Mouse (Mus musculus) kidney, embryonic 15.5 days (tissue): ENCODE data around the gene BC030499. TPM values are rescaled to one million over a fixed set of nuclear protein-coding genes. Genes with fewer than 3 reads are reported as not detected.

Source experiments
- ATAC-seq: fragments of 200-750 bp; cut with Nextera tagmentation; replicated peaks from 2 replicates; pipeline ENCODE4 v1.8.0; 2017; ENCODE audit warnings: moderate TSS enrichment; ENCODE audit not compliant: low FRiP score
- H3K27ac ChIP-seq: fragments of 300-500 bp; sonication (generic); 2 replicates; pipeline ENCODE4 v1.5.1; 2015; ENCODE audit warnings: mild to moderate bottlenecking, inconsistent platforms
- H3K27me3 ChIP-seq: fragments of 300-500 bp; sonication (generic); 2 replicates; pipeline ENCODE4 v1.6.1; 2015; ENCODE audit warnings: inconsistent platforms
- H3K36me3 ChIP-seq: fragments of 300-500 bp; sonication (generic); 2 replicates; pipeline ENCODE4 v1.6.1; 2015; ENCODE audit warnings: inconsistent platforms
- H3K4me1 ChIP-seq: fragments of 300-500 bp; sonication (generic); 2 replicates; pipeline ENCODE4 v1.6.1; 2015; ENCODE audit warnings: inconsistent platforms
- H3K4me2 ChIP-seq: fragments of 300-500 bp; sonication (generic); 2 replicates; pipeline ENCODE4 v1.6.1; 2015; ENCODE audit warnings: moderate library complexity, mild to moderate bottlenecking, inconsistent platforms
- H3K4me3 ChIP-seq: fragments of 300-500 bp; sonication (generic); replicated peaks from 2 replicates; pipeline ENCODE4 v1.5.1; 2015; ENCODE audit warnings: mild to moderate bottlenecking, inconsistent platforms
- H3K9ac ChIP-seq: fragments of 300-500 bp; sonication (generic); 2 replicates; pipeline ENCODE4 v1.6.1; 2015; ENCODE audit warnings: mild to moderate bottlenecking, inconsistent platforms
- H3K9me3 ChIP-seq: fragments of 300-500 bp; sonication (generic); replicated peaks from 2 replicates; pipeline ENCODE4 v1.6.1; 2016; ENCODE audit warnings: inconsistent platforms
- WGBS: fragments of 180-500 bp; shearing (Covaris S2); methylation state at CpG from one replicate; pipeline ENCODE4 v1.1.7; 2015; ENCODE audit warnings: mixed read lengths; 5-methylcytosine and 5-hydroxymethylcytosine counted together
- polyA plus RNA-seq: library from polyadenylated mRNA; unstranded; fragments of >200 nt; fragmentation: Nextera tagmentation; extraction: Ambion mirVana; gene quantifications from 2 replicates; pipeline ENCODE4 v1.2.1, GENCODE M21; 2015

Gene BC030499
- polyA plus RNA-seq, 1 experiment from 2014 or later, result 0.43 TPM

GRCm38 (mm10) chr11:78313662-78314061 lies 23.0 kb downstream of the BC030499 start:
- Histone ChIP-seq H3K4me3 (no peak overlapping the region), H3K4me2 (no peak overlapping the region), H3K4me1 (no peaks in the 10 kb centered on the region), H3K9me3 (no peaks in the 10 kb centered on the region), H3K27me3 (no peaks in the 10 kb centered on the region), H3K36me3 (peaks cover 95% of the 10 kb centered on the region), H3K9ac (no peak overlapping the region), H3K27ac (no peak overlapping the region)
- no peak for ATAC-seq
- 93% methylated on average over 2 of the region's 2 CpGs for WGBS

GRCm38 (mm10) chr11:78318411-78318810 lies 27.8 kb downstream of the BC030499 start:
- 93% methylated on average over 2 of the region's 2 CpGs for WGBS
- ATAC-seq, result no peak
- no peaks in the 10 kb centered on the region for H3K9me3 ChIP-seq
- H3K27me3 ChIP-seq, result no peaks in the 10 kb centered on the region
- H3K9ac ChIP-seq, result no peak overlapping the region
- H3K4me2 ChIP-seq, result no peak overlapping the region
- H3K27ac ChIP-seq, result no peak overlapping the region
- peaks cover 16% of the 10 kb centered on the region for H3K4me1 ChIP-seq
- H3K36me3 ChIP-seq, result peaks cover 87% of the 10 kb centered on the region
- H3K4me3 ChIP-seq, result no peak overlapping the region

GRCm38 (mm10) chr11:78322076-78322831 lies 31.6 kb downstream of the BC030499 start:
- H3K36me3 ChIP-seq, result peaks cover 50% of the 10 kb centered on the region
- ATAC-seq, result no peak; the same call in 1 of the 2 replicates

GRCm38 (mm10) chr11:78322860-78323259 lies 32.2 kb downstream of the BC030499 start, which contains the start of gene Aldoc:
TSS of gene Aldoc (plus strand) at chr11:78322968.
- ATAC-seq, result peak; percentile 95
- Histone ChIP-seq H3K4me1 (peaks cover 18% of the 10 kb centered on the region), H3K9me3 (no peaks in the 10 kb centered on the region), H3K27me3 (no peaks in the 10 kb centered on the region), H3K9ac (peak within 1 kb of the TSS; percentile 3; the same call in 1 of the 2 replicates), H3K4me2 (peak within 1 kb of the TSS; percentile 47), H3K36me3 (peaks cover 44% of the 10 kb centered on the region), H3K4me3 (peak within 1 kb of the TSS; percentile 22), H3K27ac (peak within 1 kb of the TSS; percentile 69)
- WGBS, result 4% methylated on average over 15 of the region's 15 CpGs

More at GRCm38 (mm10) chr11:78322076-78322831, 31.6 kb downstream of the BC030499 start:
- H3K27me3 ChIP-seq, result no peaks in the 10 kb centered on the region
- H3K4me3 ChIP-seq, result no peak overlapping the region
- peak overlapping the region; percentile 47 for H3K4me2 ChIP-seq
- peaks cover 18% of the 10 kb centered on the region for H3K4me1 ChIP-seq
- no peaks in the 10 kb centered on the region for H3K9me3 ChIP-seq
- H3K27ac ChIP-seq, result peak overlapping the region; percentile 69
- WGBS, result 65% methylated on average over 2 of the region's 2 CpGs
- no peak overlapping the region; the same call in 1 of the 2 replicates for H3K9ac ChIP-seq

- Histone ChIP-seq H3K4me3 (no peak overlapping the region), H3K9ac (0 out of 2 replicates have a peak overlapping the region, but pooled peaks have one; percentile 2), H3K4me1 (peaks cover 23% of the 10 kb centered on the region), H3K27me3 (no peaks in the 10 kb centered on the region), H3K27ac (no peak overlapping the region), H3K9me3 (no peaks in the 10 kb centered on the region), H3K36me3 (peaks cover 30% of the 10 kb centered on the region), H3K4me2 (no peak overlapping the region)
- WGBS, result 87% methylated on average over 15 of the region's 15 CpGs
- no peak for ATAC-seq
Observed at GRCm38 (mm10) chr11:78324000-78324785, 33.6 kb downstream of the BC030499 start.

- Histone ChIP-seq H3K9me3 (no peaks in the 10 kb centered on the region), H3K27me3 (no peaks in the 10 kb centered on the region), H3K27ac (no peak overlapping the region), H3K4me2 (no peak overlapping the region), H3K4me1 (peaks cover 25% of the 10 kb centered on the region), H3K9ac (no peak overlapping the region), H3K4me3 (no peak overlapping the region), H3K36me3 (peaks cover 23% of the 10 kb centered on the region)
- WGBS, result 97% methylated on average over 12 of the region's 12 CpGs
- ATAC-seq, result no peak
Observed at GRCm38 (mm10) chr11:78324965-78325364, 34.3 kb downstream of the BC030499 start.

- H3K27me3 ChIP-seq, result no peaks in the 10 kb centered on the region
- no peak for ATAC-seq
- no peak overlapping the region for H3K27ac ChIP-seq
- no peaks in the 10 kb centered on the region for H3K9me3 ChIP-seq
- WGBS, result 91% methylated on average over 4 of the region's 4 CpGs
- H3K4me3 ChIP-seq, result no peak overlapping the region
- H3K4me2 ChIP-seq, result no peak overlapping the region
- H3K36me3 ChIP-seq, result peaks cover 6% of the 10 kb centered on the region; the same call in 1 of the 2 replicates
- peaks cover 21% of the 10 kb centered on the region for H3K4me1 ChIP-seq
- no peak overlapping the region for H3K9ac ChIP-seq
Observed at GRCm38 (mm10) chr11:78327215-78327614, 36.6 kb downstream of the BC030499 start.

GRCm38 (mm10) chr11:78327634-78328511 lies 37.2 kb downstream of the BC030499 start, which contains the start of gene Pigs:
TSS of gene Pigs (plus strand) at chr11:78328415.
- Histone ChIP-seq H3K9me3 (no peaks in the 10 kb centered on the region), H3K9ac (peak within 1 kb of the TSS; percentile 81), H3K4me3 (peak within 1 kb of the TSS; percentile 87), H3K36me3 (peaks cover 12% of the 10 kb centered on the region), H3K4me1 (peaks cover 14% of the 10 kb centered on the region), H3K27ac (peak within 1 kb of the TSS; percentile 76), H3K27me3 (no peaks in the 10 kb centered on the region), H3K4me2 (peak within 1 kb of the TSS; percentile 82)
- ATAC-seq, result peak; percentile 96
- WGBS, result 12% methylated on average over 37 of the region's 37 CpGs

- Histone ChIP-seq H3K9me3 (no peaks in the 10 kb centered on the region), H3K27me3 (no peaks in the 10 kb centered on the region), H3K27ac (0 out of 2 replicates have a peak overlapping the region, but pooled peaks have one; percentile 33), H3K4me1 (peaks cover 8% of the 10 kb centered on the region), H3K4me2 (peak overlapping the region; percentile 82), H3K9ac (peak overlapping the region; percentile 81), H3K36me3 (peaks cover 18% of the 10 kb centered on the region), H3K4me3 (peak overlapping the region; percentile 87)
- ATAC-seq, result peak; percentile 74
- under 1% methylated on average over 41 of the region's 41 CpGs for WGBS
Observed at GRCm38 (mm10) chr11:78328512-78329056, 37.9 kb downstream of the BC030499 start.

GRCm38 (mm10) chr11:78332676-78333075 lies 42.0 kb downstream of the BC030499 start:
- H3K9ac ChIP-seq, result no peak overlapping the region
- no peak for ATAC-seq
- H3K4me2 ChIP-seq, result no peak overlapping the region
- no peaks in the 10 kb centered on the region for H3K27me3 ChIP-seq
- whole genome bisulfite sequencing, result 89% methylated on average over 12 of the region's 12 CpGs
- H3K36me3 ChIP-seq, result peaks cover 57% of the 10 kb centered on the region
- peaks cover 8% of the 10 kb centered on the region for H3K4me1 ChIP-seq
- H3K27ac ChIP-seq, result no peak overlapping the region
- no peak overlapping the region for H3K4me3 ChIP-seq
- H3K9me3 ChIP-seq, result no peaks in the 10 kb centered on the region

GRCm38 (mm10) chr11:78333992-78334391 lies 43.4 kb downstream of the BC030499 start:
- no peak overlapping the region for H3K4me2 ChIP-seq
- H3K9ac ChIP-seq, result no peak overlapping the region
- ATAC-seq, result no peak
- peaks cover 4% of the 10 kb centered on the region for H3K4me1 ChIP-seq
- H3K9me3 ChIP-seq, result no peaks in the 10 kb centered on the region
- H3K36me3 ChIP-seq, result peaks cover 66% of the 10 kb centered on the region
- no peak overlapping the region for H3K4me3 ChIP-seq
- H3K27ac ChIP-seq, result no peak overlapping the region
- WGBS, result 82% methylated on average over 5 of the region's 5 CpGs
- no peaks in the 10 kb centered on the region for H3K27me3 ChIP-seq
